Mouse (Mus musculus) CH12.LX (cell line): Measurements from ENCODE around the gene Kat8.

Experiments
- CHD2 ChIP-seq: IDR thresholded peaks from 2 replicates; pipeline ENCODE4 v1.6.1; 2011; ENCODE audit warnings: low read length, improper control_type of control experiment
- CTCF ChIP-seq, 2 experiments: IDR thresholded peaks in 1 of 2; conservative IDR thresholded peaks in 1 of 2; 2 replicates each; pipeline ENCODE4 v1.5.1; 2011 to 2012; ENCODE audit warnings: low read depth in 2 of 2, low read length in 2 of 2, improper control_type of control experiment in 1 of 2, inconsistent platforms in 1 of 2, mild to moderate bottlenecking in 1 of 2, moderate library complexity in 1 of 2

DNA sequence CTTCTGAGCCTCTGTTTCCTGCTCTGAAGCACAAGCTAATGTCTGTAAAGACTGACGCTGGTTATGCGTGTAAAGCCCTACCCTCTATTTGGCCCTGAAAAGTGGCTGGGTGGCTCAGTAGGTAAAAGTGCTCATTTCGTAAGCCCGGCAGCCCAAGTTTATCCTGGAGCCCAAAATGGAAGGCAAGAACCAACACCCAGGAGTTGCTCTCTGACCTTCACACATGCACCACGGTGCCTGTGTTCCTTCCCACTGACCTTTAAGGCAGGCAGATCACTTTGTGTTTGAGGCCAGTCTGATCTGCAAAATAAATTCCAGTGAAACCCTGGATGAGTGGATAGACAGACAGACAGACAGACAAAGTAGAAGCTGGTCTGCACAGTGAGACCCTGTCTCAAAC is 11.4 kb downstream of the Kat8 start:
- no peak for TF ChIP-seq CHD2
- no peak for TF ChIP-seq CTCF (conservative IDR thresholded peaks at IDR 0.05 in 1 of 2, IDR thresholded peaks at IDR 0.05 in 1 of 2; ENCODE audit: low read depth in 2 of 2, low read length in 2 of 2)
